ENCODE assay signal across 7 mouse cellular contexts in the genomic region with DNA sequence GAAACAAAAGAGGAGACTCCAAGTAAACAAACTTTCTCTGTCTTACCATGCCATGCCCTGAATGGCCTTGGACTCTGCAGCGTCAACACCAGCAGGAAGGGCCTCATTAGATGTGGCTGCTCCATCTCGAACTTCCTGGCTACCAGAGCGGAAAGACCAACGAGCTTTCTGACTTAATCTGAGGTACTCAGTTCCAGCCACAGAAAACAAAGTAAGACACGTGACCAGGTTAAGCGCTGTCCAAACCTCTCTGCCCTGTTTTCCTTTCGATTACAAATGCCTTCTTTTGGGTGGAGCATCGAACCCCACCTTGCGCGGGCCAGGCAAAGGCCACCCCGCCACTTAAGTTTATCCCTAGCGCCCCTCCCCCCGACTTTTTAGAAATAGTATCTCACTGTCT. TPM values are rescaled to one million over a fixed set of nuclear protein-coding genes. Genes with fewer than 3 reads are reported as not detected.
DNase-seq lines count a peak whose midpoint lies in the region.

No protein-coding gene starts in this region.

- DNase-seq in embryo, embryonic 9.5 days (ENCODE audit: extremely low spot score), result peak; percentile 40
- DNase-seq in heart, embryonic 10.5 days (ENCODE audit: low spot score), result no peak
- peak; percentile 87 for DNase-seq in kidney, adult 9 months
- DNase-seq in lung, postnatal 14 days, result peak; percentile 44
- peak; percentile 61 for DNase-seq in yolk sac, embryonic 10.5 days (ENCODE audit: low spot score)
- no peak for DNase-seq in spleen, postnatal 36 days (ENCODE audit: low spot score in 2 of 2)
- no peak for DNase-seq in urinary bladder, adult 18-20 months (ENCODE audit: low spot score in 2 of 2)

- peaks cover 10% of the 10 kb centered on the region; the same call in 1 of the 2 replicates for H3K4me1 ChIP-seq in heart, embryonic 10.5 days

- no peaks in the 10 kb centered on the region for H3K9me3 ChIP-seq in heart, embryonic 10.5 days

- no peaks in the 10 kb centered on the region for H3K36me3 ChIP-seq in heart, embryonic 10.5 days

- WGBS in heart, embryonic 10.5 days, result 11% methylated on average over 13 of the region's 13 CpGs

- H3K4me3 ChIP-seq in heart, embryonic 10.5 days, result peak overlapping the region; percentile 47

- peak overlapping the region; percentile 59 for H3K27ac ChIP-seq in heart, embryonic 10.5 days

- H3K27me3 ChIP-seq in heart, embryonic 10.5 days (ENCODE audit: insufficient read depth, poor library complexity, severe bottlenecking), result 0 out of 2 replicates have a peak, but pooled peaks cover 3% of the 10 kb centered on the region

RNA-seq across cellular contexts. Expression of a gene that starts 10.1 kb away (rescaled TPM):
- 24.9 and 34.3 TPM in 2 replicates for polyA plus RNA-seq in heart, embryonic 10.5 days (2016; fragmentation: Nextera tagmentation; extraction: Ambion mirVana)

Comparison
In these comparisons a context has a peak if more than half of its experiments do, and no peak if none do; other contexts are left out.
1. DNase-seq: peak in embryo, embryonic 9.5 days (single experiment), kidney, adult 9 months (single experiment), lung, postnatal 14 days (single experiment) and yolk sac, embryonic 10.5 days (single experiment); none in heart, embryonic 10.5 days (single experiment), spleen, postnatal 36 days (0 of 2) and urinary bladder, adult 18-20 months (0 of 2).